Mouse (Mus musculus) midbrain, embryonic 14.5 days (tissue): ENCODE data around the gene Usp8. TPM values are rescaled to one million over a fixed set of nuclear protein-coding genes. Genes with fewer than 3 reads are reported as not detected.
A peak's percentile ranks its signal among the peaks of the same experiment; 100 is the strongest.

Experiments used
- ATAC-seq: fragments of 200-750 bp; cut with Nextera tagmentation; 2 replicates; pipeline ENCODE4 v1.8.0; 2017; ENCODE audit warnings: moderate number of reproducible peaks, moderate library complexity; ENCODE audit not compliant: low FRiP score, low TSS enrichment
- DNase-seq: peaks from one replicate; pipeline ENCODE4 v3.0.0-alpha.2; 2015
- H3K27ac ChIP-seq: fragments of 300-500 bp; sonication (generic); replicated peaks from 2 replicates; pipeline ENCODE4 v1.5.1; 2014; ENCODE audit warnings: mild to moderate bottlenecking, low read depth, low read length, moderate library complexity
- H3K27me3 ChIP-seq: fragments of 300-500 bp; sonication (generic); 2 replicates; pipeline ENCODE4 v1.6.1; 2014; ENCODE audit warnings: low read length, control low read depth, mixed read lengths; ENCODE audit not compliant: control insufficient read depth, insufficient read depth
- H3K36me3 ChIP-seq: fragments of 300-500 bp; sonication (generic); 2 replicates; pipeline ENCODE4 v1.6.1; 2014; ENCODE audit warnings: low read length, control low read depth; ENCODE audit not compliant: control insufficient read depth, insufficient read depth
- H3K4me1 ChIP-seq: fragments of 300-500 bp; sonication (generic); 2 replicates; pipeline ENCODE4 v1.6.1; 2014; ENCODE audit warnings: mild to moderate bottlenecking, antibody characterized with exemption, low read length, control low read depth; ENCODE audit not compliant: control insufficient read depth, insufficient read depth
- H3K4me2 ChIP-seq: fragments of 300-500 bp; sonication (generic); 2 replicates; pipeline ENCODE4 v1.6.1; 2014; ENCODE audit warnings: mild to moderate bottlenecking, low read length, moderate library complexity
- H3K4me3 ChIP-seq: fragments of 300-500 bp; sonication (generic); replicated peaks from 2 replicates; pipeline ENCODE4 v1.5.1; 2014; ENCODE audit warnings: low read depth, low read length
- H3K9ac ChIP-seq: fragments of 300-500 bp; sonication (generic); replicated peaks from 2 replicates; pipeline ENCODE4 v1.6.1; 2014; ENCODE audit warnings: mild to moderate bottlenecking, low read length, moderate library complexity
- H3K9me3 ChIP-seq: fragments of 300-500 bp; sonication (generic); 2 replicates; pipeline ENCODE4 v1.6.1; 2016; ENCODE audit warnings: low read length, control low read depth, mixed read lengths; ENCODE audit not compliant: control insufficient read depth
- WGBS: fragments of 180-500 bp; shearing (Covaris S2); extraction: QIAGEN DNeasy Blood & Tissue Kit; methylation state at CpG from one replicate; pipeline ENCODE4 v1.1.7; 2014; 5-methylcytosine and 5-hydroxymethylcytosine counted together
- polyA plus RNA-seq: library from polyadenylated mRNA; unstranded; fragments of >200 nt; fragmentation: Nextera tagmentation; extraction: Ambion mirVana; gene quantifications from 2 replicates; pipeline ENCODE4 v1.2.1, GENCODE M21; 2014

Usp8 gene
- polyA plus RNA-seq, 1 experiment from 2014 or later: 31.1 TPM

DNA sequence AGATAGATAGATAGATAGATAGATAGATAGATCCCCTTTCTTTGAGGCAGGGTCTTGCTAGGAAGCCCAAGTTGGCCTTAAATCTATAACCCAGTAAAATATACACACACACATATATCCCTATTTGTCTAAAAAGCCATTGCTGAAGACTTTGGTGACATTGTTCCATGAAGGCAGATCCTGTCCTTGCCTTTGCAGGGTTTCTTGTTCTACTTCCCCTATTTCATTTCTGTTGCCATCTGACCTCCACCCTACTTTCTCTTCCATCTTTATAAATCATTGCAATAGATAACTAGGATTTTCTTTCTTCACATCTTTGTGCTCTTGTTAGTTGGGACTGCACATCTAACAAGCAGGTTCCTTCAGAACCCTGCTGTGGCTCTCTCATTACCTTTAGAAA is 5.8 kb downstream of the Usp8 start:
- Histone ChIP-seq H3K4me3 (no peak overlapping the region), H3K27me3 (no peaks in the 10 kb centered on the region), H3K36me3 (no peaks in the 10 kb centered on the region), H3K9ac (no peak overlapping the region), H3K4me1 (peaks cover 8% of the 10 kb centered on the region), H3K4me2 (no peak overlapping the region), H3K27ac (no peak overlapping the region), H3K9me3 (no peaks in the 10 kb centered on the region)
- ATAC-seq (no peak), DNase-seq (no peak)

DNA sequence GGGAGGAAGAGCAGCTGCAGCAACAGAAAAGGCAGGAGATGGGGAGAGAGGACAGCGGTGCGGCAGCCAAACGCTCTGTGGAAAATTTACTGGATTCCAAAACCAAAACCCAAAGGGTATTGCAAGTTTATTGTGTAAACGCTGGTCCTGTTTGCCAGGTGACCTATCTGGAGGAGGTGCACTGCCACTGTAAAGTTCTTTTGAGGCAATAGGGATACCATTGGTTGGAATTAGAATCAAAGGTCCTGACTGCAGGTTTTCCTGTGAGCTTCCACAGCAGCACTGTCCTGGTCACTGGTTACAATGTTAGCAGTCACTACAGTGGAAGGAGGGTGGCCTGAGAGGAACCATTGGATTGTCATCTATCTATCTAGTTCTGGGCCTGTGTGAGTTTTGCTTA is 22.1 kb downstream of the Usp8 start:
- no peak overlapping the region for H3K4me2 ChIP-seq
- no peaks in the 10 kb centered on the region for H3K9me3 ChIP-seq
- ATAC-seq: no peak
- no peak for DNase-seq
- H3K9ac ChIP-seq: no peak overlapping the region
- H3K27ac ChIP-seq: no peak overlapping the region
- 97% methylated on average over 4 of the region's 4 CpGs for WGBS
- H3K4me3 ChIP-seq: no peak overlapping the region
- H3K4me1 ChIP-seq: no peaks in the 10 kb centered on the region
- H3K36me3 ChIP-seq: peaks cover 61% of the 10 kb centered on the region
- no peaks in the 10 kb centered on the region for H3K27me3 ChIP-seq

DNA sequence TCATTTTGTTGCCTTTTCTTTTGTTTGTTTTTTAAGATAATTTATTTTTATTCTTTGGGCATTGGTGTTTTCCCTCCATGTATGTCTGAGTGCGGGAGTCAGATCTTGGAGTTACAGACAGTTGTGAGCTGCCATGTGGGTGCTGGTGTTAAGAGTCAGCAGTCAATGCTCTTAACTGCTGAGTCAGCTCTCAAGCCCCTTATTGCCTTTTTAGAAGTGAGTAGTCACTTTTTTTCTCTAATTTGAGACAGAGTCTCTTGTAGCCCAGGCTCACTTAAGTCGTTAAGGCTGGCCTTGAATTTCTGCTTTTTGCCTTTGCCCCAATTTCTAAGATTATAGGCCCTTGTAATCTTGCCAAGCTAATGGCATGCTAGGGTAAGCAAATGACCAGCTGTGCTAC is 23.4 kb downstream of the Usp8 start:
- Histone ChIP-seq H3K27me3 (no peaks in the 10 kb centered on the region), H3K27ac (no peak overlapping the region), H3K9ac (no peak overlapping the region), H3K36me3 (peaks cover 69% of the 10 kb centered on the region), H3K4me1 (no peaks in the 10 kb centered on the region), H3K9me3 (no peaks in the 10 kb centered on the region), H3K4me3 (no peak overlapping the region), H3K4me2 (no peak overlapping the region)
- 97% methylated on average over 2 of the region's 2 CpGs for WGBS
- ATAC-seq: no peak
- DNase-seq: no peak

DNA sequence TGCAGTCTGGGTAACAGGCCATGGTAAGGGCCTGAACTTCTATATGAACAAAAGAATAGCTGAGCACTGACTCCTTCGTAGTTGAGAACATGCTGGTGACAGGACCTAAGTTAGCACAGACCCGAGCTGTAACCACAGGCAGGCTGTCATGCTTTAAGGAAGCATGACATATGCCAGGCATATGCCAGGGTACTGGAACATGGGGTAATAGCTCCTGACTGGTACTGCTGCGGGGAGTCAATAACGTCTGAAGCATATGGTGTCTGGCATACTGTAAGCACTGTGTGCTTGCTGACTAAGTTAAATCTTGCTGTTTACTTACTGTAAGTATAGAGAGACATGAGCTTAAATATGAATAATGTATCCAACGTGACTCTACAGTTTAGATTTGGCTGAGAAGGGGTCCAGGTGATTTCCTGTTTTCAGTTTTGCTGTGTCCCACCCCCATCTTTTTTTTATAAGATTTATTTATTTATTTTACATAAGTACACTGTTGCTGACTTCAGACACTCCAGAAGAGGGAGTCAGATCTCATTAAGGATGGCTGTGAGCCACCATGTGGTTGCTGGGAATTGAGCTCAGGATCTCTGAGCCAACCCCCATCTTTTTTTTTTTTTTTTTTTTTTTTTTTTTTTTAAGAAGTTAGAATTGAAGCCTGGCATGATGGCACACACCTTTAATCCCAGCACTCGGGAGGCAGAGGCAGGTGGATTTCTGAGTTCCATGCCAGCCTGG is 28.4 kb downstream of the Usp8 start:
- no peak overlapping the region for H3K9ac ChIP-seq
- H3K9me3 ChIP-seq: no peaks in the 10 kb centered on the region
- no peaks in the 10 kb centered on the region for H3K4me1 ChIP-seq
- H3K4me2 ChIP-seq: no peak overlapping the region
- H3K36me3 ChIP-seq: peaks cover 79% of the 10 kb centered on the region
- no peak for ATAC-seq
- WGBS: 92% methylated on average over 6 of the region's 6 CpGs
- no peak for DNase-seq
- H3K27me3 ChIP-seq: no peaks in the 10 kb centered on the region
- H3K4me3 ChIP-seq: no peak overlapping the region
- no peak overlapping the region for H3K27ac ChIP-seq

DNA sequence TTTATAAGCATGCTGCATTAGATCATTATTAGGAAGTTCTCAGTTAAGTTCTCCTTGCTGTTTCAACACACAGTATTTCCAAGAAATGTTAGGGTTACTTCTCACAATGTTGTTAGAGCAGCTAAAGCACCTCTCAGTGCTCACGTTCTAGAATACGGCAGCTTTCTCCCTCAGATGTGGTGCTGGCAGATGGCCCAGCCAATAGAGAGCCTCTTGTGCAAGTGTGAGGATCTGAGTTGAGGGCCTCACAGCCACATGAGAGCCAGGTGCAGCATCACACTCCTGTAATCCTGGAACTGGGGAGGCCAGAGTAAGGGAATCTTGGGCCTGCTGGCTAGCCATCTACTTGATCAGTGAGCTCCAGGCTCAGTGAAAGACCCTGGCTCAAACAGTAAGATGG is 33.2 kb downstream of the Usp8 start:
- no peak overlapping the region for H3K4me3 ChIP-seq
- no peaks in the 10 kb centered on the region for H3K4me1 ChIP-seq
- WGBS: 90% methylated on average over 2 of the region's 2 CpGs
- no peak overlapping the region for H3K4me2 ChIP-seq
- H3K27me3 ChIP-seq: no peaks in the 10 kb centered on the region
- ATAC-seq (no peak), DNase-seq (no peak)
- peaks cover 69% of the 10 kb centered on the region for H3K36me3 ChIP-seq
- H3K9ac ChIP-seq: no peak overlapping the region
- no peak overlapping the region for H3K27ac ChIP-seq
- H3K9me3 ChIP-seq: no peaks in the 10 kb centered on the region

DNA sequence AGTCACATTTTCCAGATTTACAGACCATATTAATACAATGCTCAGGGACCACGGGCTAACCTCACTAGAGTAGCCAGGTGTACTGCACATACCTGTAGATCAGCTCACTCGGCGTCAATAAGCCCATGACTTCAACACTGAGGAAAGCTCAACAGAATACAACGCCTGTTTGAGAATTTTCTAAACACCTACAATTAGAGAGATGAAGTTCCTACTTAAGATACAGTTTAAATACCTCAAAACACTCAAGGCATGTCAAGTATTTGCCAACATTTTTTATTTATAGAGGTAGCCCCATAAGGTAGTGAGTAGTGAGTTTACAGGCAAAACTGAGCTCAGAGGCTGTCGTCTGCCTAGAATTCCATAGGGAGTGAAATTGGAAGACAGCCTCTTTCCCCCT is 36.3 kb downstream of the Usp8 start:
- Histone ChIP-seq H3K27ac (no peak overlapping the region), H3K27me3 (no peaks in the 10 kb centered on the region), H3K4me3 (no peak overlapping the region), H3K4me1 (no peaks in the 10 kb centered on the region), H3K36me3 (peaks cover 73% of the 10 kb centered on the region), H3K9ac (no peak overlapping the region), H3K4me2 (no peak overlapping the region), H3K9me3 (no peaks in the 10 kb centered on the region)
- DNase-seq (no peak), ATAC-seq (no peak)
- WGBS: 97% methylated on average over 5 of the region's 5 CpGs

DNA sequence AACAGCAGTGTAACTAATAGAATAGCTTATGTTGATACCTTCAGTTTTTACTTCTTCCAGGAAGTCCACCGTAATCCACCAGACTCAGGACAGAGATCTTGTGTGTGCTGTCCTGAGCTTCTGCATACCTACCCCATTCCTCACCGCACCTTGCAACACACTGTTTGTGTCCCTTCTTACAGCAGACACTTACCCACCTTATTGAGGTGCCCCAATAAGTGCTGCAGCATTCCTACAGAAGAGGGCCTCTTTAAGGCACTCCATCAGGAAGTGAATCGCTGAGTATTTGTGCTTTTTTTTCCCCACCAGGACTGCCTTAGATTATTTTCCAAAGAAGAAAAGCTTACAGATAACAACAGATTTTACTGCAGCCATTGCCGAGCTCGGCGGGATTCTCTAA is 48.5 kb downstream of the Usp8 start:
- H3K9ac ChIP-seq: no peak overlapping the region

DNA sequence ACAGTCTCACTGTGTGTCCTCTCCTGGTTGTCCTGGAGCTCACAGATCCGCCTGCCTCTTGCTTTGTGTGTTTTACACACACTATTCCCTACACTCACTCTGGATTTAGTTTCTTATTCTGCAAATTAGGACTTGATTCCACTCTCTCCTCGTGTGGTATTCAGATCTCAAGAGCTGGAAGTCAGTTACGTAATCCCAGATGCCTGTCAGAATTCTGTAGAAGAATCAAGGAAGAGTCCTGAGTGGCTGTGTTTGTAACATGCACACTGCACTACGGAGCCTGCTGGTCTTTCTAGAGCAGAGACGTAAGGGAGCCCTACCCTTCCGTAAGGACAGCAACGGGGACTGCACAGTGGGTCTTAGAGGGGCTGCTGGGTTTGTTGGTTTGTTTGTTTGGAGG is 52.2 kb downstream of the Usp8 start:
- ATAC-seq (no peak), DNase-seq (no peak)
- no peaks in the 10 kb centered on the region for H3K9me3 ChIP-seq
- peaks cover 91% of the 10 kb centered on the region for H3K36me3 ChIP-seq
- H3K4me3 ChIP-seq: no peak overlapping the region
- no peaks in the 10 kb centered on the region for H3K4me1 ChIP-seq
- H3K27ac ChIP-seq: no peak overlapping the region
- no peaks in the 10 kb centered on the region for H3K27me3 ChIP-seq
- 94% methylated on average over 7 of the region's 7 CpGs for WGBS
- H3K4me2 ChIP-seq: no peak overlapping the region
- H3K9ac ChIP-seq: no peak overlapping the region

More for the DNA sequence above, 48.5 kb downstream of the Usp8 start:
- ATAC-seq (no peak), DNase-seq (no peak)
- H3K4me3 ChIP-seq: no peak overlapping the region
- no peak overlapping the region for H3K27ac ChIP-seq
- no peaks in the 10 kb centered on the region for H3K27me3 ChIP-seq
- H3K36me3 ChIP-seq: peaks cover 95% of the 10 kb centered on the region
- WGBS: 98% methylated on average over 6 of the region's 6 CpGs
- H3K4me2 ChIP-seq: no peak overlapping the region
- no peaks in the 10 kb centered on the region for H3K4me1 ChIP-seq
- no peaks in the 10 kb centered on the region for H3K9me3 ChIP-seq

DNA sequence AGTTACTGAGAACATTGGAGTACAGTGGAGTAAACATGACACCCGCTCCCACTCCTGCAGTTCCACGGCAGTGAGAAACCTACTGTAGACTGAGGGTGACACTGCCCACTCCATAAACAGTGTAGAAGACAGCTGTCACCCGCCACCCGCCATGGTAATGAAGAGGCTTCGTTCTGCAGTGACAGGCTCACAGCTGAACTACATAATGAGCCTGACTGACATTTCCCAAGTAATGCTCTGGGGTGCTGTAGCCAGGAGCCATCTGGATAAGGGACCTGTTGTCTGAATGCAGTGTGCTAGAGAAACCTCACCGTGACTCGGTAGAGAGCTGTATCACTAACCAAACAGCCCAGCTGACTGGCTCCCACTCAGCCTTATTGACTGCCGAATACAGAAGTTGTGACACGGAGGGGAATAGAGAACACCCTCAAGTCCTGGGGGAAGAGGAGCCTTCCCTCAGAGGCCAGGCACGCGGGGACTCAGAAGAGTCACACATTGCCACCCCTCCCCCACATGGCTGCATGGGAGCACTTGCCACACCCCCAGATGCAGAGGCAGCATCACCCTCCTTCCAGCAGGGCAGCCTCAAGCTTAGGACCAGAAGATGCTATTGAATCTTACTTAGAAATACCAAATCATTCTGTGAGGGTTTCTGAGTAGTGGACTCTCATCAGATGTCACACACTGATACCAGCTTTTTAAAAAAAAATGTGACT is 58.9 kb downstream of the Usp8 start:
- no peaks in the 10 kb centered on the region for H3K9me3 ChIP-seq
- no peak overlapping the region for H3K4me3 ChIP-seq
- H3K4me1 ChIP-seq: no peaks in the 10 kb centered on the region
- peaks cover 25% of the 10 kb centered on the region for H3K36me3 ChIP-seq
- DNase-seq (peak; percentile 31), ATAC-seq (no peak)
- H3K4me2 ChIP-seq: no peak overlapping the region
- no peak overlapping the region for H3K27ac ChIP-seq
- H3K9ac ChIP-seq: no peak overlapping the region
- WGBS: 41% methylated on average over 11 of the region's 11 CpGs
- no peaks in the 10 kb centered on the region for H3K27me3 ChIP-seq
